Mouse (Mus musculus) effector memory CD4-positive, alpha-beta T cell, adult 7 months (primary cell): ENCODE measurements around the gene Rbm7. TPM values are rescaled to one million over a fixed set of nuclear protein-coding genes. Genes with fewer than 3 reads are reported as not detected.

Source experiments
- polyA plus RNA-seq: library from polyadenylated mRNA; unstranded; fragments of 100-300 nt; shearing (Covaris generic); gene quantifications from one replicate; pipeline ENCODE4 v1.2.1, GENCODE M21; 2017

Gene Rbm7
- polyA plus RNA-seq = 196 TPM

GRCm38 (mm10) chr9:48494817-48495547 is at the start of gene Rbm7, which contains the start of gene Gm5617:
Gene Rbm7 (minus strand): TSS chr9:48495299.
Gene Gm5617 (plus strand): TSS chr9:48495442.

GRCm38 (mm10) chr9:48480411-48481213 is 14.5 kb downstream of the Rbm7 start, which contains the start of gene Rexo2:
Gene Rexo2 (minus strand): TSS chr9:48480623.

Other genes with a start within 250 kb of the Rbm7 start
- gene Nxpe2, start 141.8 kb downstream of the Rbm7 start, polyA plus RNA-seq = not detected
- 182 TPM for gene Rexo2, start 14.7 kb downstream of the Rbm7 start, polyA plus RNA-seq
- 14.5 TPM for gene Gm5617, start 143 bp upstream of the Rbm7 start, polyA plus RNA-seq
- gene Nnmt, start 109.9 kb upstream of the Rbm7 start, polyA plus RNA-seq = not detected